Mouse (Mus musculus): ENCODE measurements at regions not wholly inside any gene's neighbourhood (a gene's known extent, or its start where the extent isn't known, plus 50 kb on each side); places are given as distances from the start of the nearest gene placed in this dataset.

GRCm38 (mm10) chr9:31997178-31998097, 84.2 kb upstream of the Barx2 start:
- TF ChIP-seq CTCF (conservative IDR thresholded peaks at IDR 0.05; ENCODE audit: insufficient read depth, insufficient read length, low read depth, low read length), result no peak
- no peak for TF ChIP-seq POLR2A (IDR thresholded peaks at IDR 0.05; ENCODE audit: low read depth, low read length)

Data from kidney, adult 2 months (tissue).